Mouse (Mus musculus) ES-Bruce4 (cell line): ENCODE data around the gene BC025446. TPM values are rescaled to one million over a fixed set of nuclear protein-coding genes. Genes with fewer than 3 reads are reported as not detected.

ENCODE experiments used
- H3K27ac ChIP-seq: 2 replicates; pipeline ENCODE4 v1.5.1; 2012; ENCODE audit warnings: low read length, inconsistent platforms; ENCODE audit not compliant: insufficient read depth
- H3K27me3 ChIP-seq: 2 replicates; pipeline ENCODE4 v1.6.1; 2012; ENCODE audit warnings: mild to moderate bottlenecking, low read length, inconsistent platforms; ENCODE audit not compliant: control insufficient read depth, poor library complexity, insufficient read depth, severe bottlenecking
- H3K36me3 ChIP-seq: 2 replicates; pipeline ENCODE4 v1.6.1; 2012; ENCODE audit warnings: inconsistent platforms, mild to moderate bottlenecking, low read length, moderate library complexity; ENCODE audit not compliant: control insufficient read depth, poor library complexity, insufficient read depth, severe bottlenecking
- H3K4me1 ChIP-seq: one replicate; pipeline ENCODE4 v1.8.1; 2011; ENCODE audit warnings: low read length; ENCODE audit not compliant: control insufficient read depth, insufficient read depth
- H3K4me3 ChIP-seq: 2 replicates; pipeline ENCODE4 v1.5.1; 2011; ENCODE audit warnings: low read depth, mild to moderate bottlenecking, low read length
- H3K9ac ChIP-seq: 2 replicates; pipeline ENCODE4 v1.6.1; 2012; ENCODE audit warnings: low read depth, mild to moderate bottlenecking, inconsistent platforms; ENCODE audit not compliant: poor library complexity, severe bottlenecking
- H3K9me3 ChIP-seq: replicated peaks from 2 replicates; pipeline ENCODE4 v1.6.1; 2012; ENCODE audit warnings: mild to moderate bottlenecking, low read length, inconsistent platforms; ENCODE audit not compliant: control insufficient read depth, poor library complexity, insufficient read depth, severe bottlenecking
- CTCF ChIP-seq: IDR thresholded peaks from one replicate; pipeline ENCODE4 v1.8.1; 2011; ENCODE audit warnings: low read depth, low read length
- EP300 ChIP-seq: IDR thresholded peaks from 2 replicates; pipeline ENCODE4 v1.6.1; 2011; ENCODE audit warnings: low read depth, low read length; ENCODE audit not compliant: insufficient read depth
- POLR2A ChIP-seq: IDR thresholded peaks from one replicate; pipeline ENCODE4 v1.8.1; 2011; ENCODE audit warnings: low read length; ENCODE audit not compliant: insufficient read depth
- polyA plus RNA-seq: library from polyadenylated mRNA; stranded (reverse); fragments of >200 nt; gene quantifications from 2 replicates; pipeline ENCODE4 v1.2.4, GENCODE M21; 2011; ENCODE audit warnings: low read depth; ENCODE audit not compliant: missing spikeins, insufficient read depth, insufficient read length

BC025446 gene
- polyA plus RNA-seq, 1 experiment: not detected

DNA sequence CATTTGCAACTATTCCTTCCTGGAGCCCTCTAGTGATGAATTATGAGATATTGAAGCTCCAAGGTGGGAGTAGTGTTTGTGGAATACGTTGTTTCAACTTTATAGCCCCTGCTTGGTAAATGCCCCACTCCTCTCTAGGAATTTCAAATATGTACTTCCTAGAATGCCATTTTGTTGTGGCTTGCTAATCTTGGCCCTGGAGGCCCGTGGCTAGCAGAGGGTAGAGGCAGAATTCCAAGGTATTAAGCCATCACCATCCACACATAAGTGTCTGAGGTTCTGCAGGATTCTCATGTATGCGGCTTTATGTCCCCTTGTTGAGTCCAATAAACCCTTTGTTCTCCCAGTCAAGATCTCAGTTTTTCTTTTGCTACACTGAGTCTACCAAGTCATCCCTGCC is 55.7 kb downstream of the BC025446 start:
- no peak overlapping the region for H3K9ac ChIP-seq
- no peaks in the 10 kb centered on the region for H3K27me3 ChIP-seq
- no peaks in the 10 kb centered on the region for H3K4me1 ChIP-seq
- H3K27ac ChIP-seq: no peak overlapping the region
- peaks cover 12% of the 10 kb centered on the region for H3K9me3 ChIP-seq
- TF ChIP-seq EP300 (no peak), CTCF (no peak), POLR2A (no peak)
- no peak overlapping the region for H3K4me3 ChIP-seq
- H3K36me3 ChIP-seq: no peaks in the 10 kb centered on the region

Other genes starting within 250 kb of the BC025446 start
- gene Ly6i, start 232.9 kb upstream of the BC025446 start, polyA plus RNA-seq: not detected in 2 replicates
- 5.4 and 7.1 TPM in 2 replicates for gene Ly6a, start 218.3 kb upstream of the BC025446 start, polyA plus RNA-seq
- 2.0 and 2.1 TPM in 2 replicates for gene Ly6c1, start 167.5 kb upstream of the BC025446 start, polyA plus RNA-seq
- 2.1 TPM in 1 of 2 replicates, not detected in the other for gene Ly6c2, start 104.4 kb upstream of the BC025446 start, polyA plus RNA-seq
- gene Ly6g, start 61.1 kb upstream of the BC025446 start, polyA plus RNA-seq: not detected in 2 replicates
- not detected in 2 replicates for gene Ly6f, start 52.0 kb downstream of the BC025446 start, polyA plus RNA-seq